Mouse (Mus musculus) left cerebral cortex, postnatal 14 days (tissue): ENCODE results near the gene Dars2. TPM values are rescaled to one million over a fixed set of nuclear protein-coding genes. Genes with fewer than 3 reads are reported as not detected.
A peak's percentile ranks its signal among the peaks of the same experiment; 100 is the strongest.

Experiments used
- DNase-seq, 2 experiments: peaks; one replicate each; pipeline ENCODE4 v3.0.0; 2021 to 2022; ENCODE audit warnings: low spot score in 2 of 2, mixed read lengths in 1 of 2
- intact Hi-C: fragments of 180-260 bp; cut with DNase I; formaldehyde crosslinking; loops from one replicate; pipeline ENCODE4 v1.15.1; 2025
- long read RNA-seq, 2 experiments: library from polyadenylated mRNA; stranded (forward); transcript quantifications; one replicate each; pipeline ENCODE4 v2.0.0; 2021
- total RNA-seq, 2 experiments: library from RNA; stranded (reverse); gene quantifications; 2 replicates each; pipeline ENCODE4 v1.2.3; 2021

Dars2 gene
- 10 to 100 TPM; 22.4 to 24.0 TPM for total RNA-seq
- long read RNA-seq, experiment 1, full-length matches to known transcripts: 37 of 46 reads
- long read RNA-seq, experiment 1, partial matches to known transcripts: 0 of 46 reads
- long read RNA-seq, experiment 1, other reads (novel, unspliced or antisense): 9 of 46 reads
- long read RNA-seq, experiment 2, transcript Dars2-201 (17 exons, 3,619 nt): major isoform, 29 of 36 reads
- long read RNA-seq, experiment 2, partial matches to known transcripts: 1 of 36 reads
- long read RNA-seq, experiment 2, other reads (novel, unspliced or antisense): 6 of 36 reads

- peak; percentile 97 for DNase-seq
- intact Hi-C loops: loop anchor here (5.0 kb wide), 1 partner anchor 33 kb away; no protein-coding TSS in a partner anchor
Observed at GRCm38 (mm10) chr1:161070352-161071271, at the start of gene Dars2, which contains the start of gene Cenpl. Gene Dars2 (minus strand): TSS chr1:161070658. Gene Cenpl (plus strand): TSS chr1:161070713.

GRCm38 (mm10) chr1:161114591-161114990 is 44.1 kb upstream of the Dars2 start:
- no peak for DNase-seq
- intact Hi-C loops: no loop called here

DNA sequence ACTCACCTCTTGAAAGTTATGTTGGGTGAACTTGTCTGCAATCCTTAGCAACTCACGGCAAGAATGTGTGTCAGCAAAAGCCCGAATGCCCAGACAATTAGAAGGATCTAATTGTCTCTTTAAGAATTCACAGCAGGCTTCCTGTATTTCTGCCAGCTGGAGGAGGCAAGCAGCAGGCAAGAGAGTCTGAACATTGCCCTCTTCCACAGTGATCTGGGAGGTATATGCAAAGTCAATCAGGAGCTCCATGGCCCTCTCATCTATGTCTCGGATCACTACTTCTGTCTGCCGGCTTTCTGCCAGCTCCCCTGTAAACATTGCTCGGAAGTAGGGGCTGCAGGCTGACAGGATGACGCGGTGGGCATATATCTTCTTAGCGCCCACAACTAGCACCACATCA is 38.8 kb upstream of the Dars2 start:
- DNase-seq: no peak
- intact Hi-C loops: no loop called here

DNA sequence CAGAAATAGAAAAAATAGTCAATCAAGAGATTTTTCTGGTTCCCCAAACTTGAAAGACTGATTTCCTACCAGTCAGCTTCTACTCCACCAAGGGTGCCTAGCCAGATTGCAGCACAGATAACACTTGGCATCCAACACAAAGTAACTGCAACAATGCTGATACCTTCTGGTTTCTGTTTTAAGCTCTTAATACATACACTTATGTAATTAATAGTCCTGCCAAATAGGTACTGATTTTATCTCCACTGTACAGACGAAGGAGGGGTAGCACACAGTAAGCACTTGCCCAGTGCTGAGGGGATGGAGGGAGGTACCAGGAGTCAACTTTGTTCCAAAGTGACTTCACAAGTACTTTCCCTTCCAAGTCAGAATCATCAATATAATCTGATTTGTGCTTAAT is 33.4 kb upstream of the Dars2 start:
- intact Hi-C loops: no loop called here
- DNase-seq: no peak

DNA sequence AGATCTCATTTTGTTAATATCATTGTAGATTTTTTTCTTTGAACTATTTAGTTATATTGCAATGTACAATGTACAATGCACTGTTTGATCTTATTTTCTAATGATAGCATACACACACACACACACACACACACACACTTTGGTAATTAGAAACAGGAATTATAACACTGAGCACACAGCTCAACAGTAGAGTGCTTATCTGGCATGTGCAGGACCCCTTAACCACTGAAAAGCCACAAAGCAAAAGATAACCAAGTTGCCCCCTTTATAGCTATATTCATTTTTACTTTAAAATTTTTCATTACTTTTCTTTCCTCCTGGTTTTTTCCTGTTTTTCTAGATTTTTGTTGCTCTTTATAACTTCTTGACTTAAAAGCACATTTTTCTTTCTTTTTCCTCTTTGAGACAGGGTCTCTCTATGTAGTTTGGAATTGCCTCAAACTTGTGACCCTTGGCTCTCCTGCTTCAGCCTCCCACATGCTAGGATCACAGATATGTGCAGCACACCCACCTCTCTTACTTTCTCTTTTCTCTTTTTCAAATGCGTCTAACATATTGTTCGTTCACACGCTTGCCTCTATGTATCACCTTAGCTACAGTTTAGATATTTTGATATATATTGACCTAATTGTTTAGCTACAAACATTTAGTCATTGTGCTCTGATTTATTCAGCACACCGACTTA is 29.4 kb upstream of the Dars2 start:
- intact Hi-C loops: no loop called here

GRCm38 (mm10) chr1:161077243-161077642 is 6.8 kb upstream of the Dars2 start:
- no peak for DNase-seq
- intact Hi-C loops: no loop called here

More for the DNA sequence above, 29.4 kb upstream of the Dars2 start:
- DNase-seq: no peak

DNA sequence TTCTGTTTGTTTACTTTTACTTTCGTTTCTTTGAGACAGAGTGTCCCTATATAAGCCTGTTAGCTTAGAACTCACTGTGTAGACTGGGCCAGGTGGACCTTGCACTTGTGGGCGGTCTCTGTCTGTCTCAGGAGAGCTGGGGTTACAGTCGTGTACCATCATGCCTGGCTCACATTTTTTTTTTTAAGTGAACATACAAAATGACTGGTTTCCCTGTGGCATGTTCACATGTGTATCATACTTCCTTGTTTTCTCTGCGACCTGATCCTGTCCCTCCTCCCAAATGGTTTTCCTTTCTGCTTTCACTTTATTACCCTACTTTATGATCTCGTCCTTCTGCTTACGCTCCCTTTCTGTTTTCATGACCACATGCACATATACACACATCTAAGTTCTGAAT is 5.8 kb upstream of the Dars2 start:
- intact Hi-C loops: no loop called here
- no peak for DNase-seq

GRCm38 (mm10) chr1:161071272-161071620 is 788 bp upstream of the Dars2 start:
- DNase-seq: no peak
- intact Hi-C loops: loop anchor here (5.0 kb wide), 1 partner anchor 34 kb away; no protein-coding TSS in a partner anchor

DNA sequence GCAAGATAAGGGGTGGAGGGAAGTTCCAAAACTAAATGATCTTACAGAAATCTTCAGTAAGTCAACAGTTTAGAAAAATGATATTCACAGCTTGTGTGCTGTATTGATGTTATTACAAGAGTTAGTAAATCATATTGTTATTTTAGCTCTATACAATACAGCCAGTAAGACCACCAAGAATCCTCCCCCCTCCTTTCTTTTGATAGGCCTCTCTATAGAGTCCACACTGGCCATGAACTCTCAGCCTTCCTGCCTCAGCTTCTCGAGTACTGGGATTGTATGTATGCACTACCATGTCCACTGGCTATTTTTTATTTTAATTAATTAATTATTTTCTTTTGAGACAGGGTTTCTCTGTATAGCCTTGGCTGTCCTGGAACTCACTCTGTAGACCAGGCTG is 7.1 kb downstream of the Dars2 start:
- intact Hi-C loops: no loop called here
- no peak for DNase-seq

DNA sequence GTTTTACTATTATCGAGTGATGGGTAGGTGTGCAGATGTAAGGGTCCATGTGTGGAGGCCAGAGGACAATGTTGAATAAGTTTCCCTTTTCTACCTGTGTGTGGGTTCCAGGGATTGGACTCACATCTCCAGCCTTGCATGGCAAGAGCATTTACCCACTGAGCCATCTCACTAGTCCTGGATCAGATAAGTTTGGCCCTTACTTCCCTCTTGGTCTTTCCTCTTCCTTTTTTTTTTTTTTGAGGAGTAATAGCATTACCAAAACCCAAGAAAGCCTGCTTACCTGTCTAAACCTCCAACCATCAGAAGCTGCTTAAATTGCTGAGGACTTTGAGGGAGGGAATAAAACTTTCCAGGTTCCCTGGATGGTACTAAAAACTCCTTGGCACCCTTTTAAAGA is 13.3 kb downstream of the Dars2 start:
- intact Hi-C loops: no loop called here
- DNase-seq: no peak

DNA sequence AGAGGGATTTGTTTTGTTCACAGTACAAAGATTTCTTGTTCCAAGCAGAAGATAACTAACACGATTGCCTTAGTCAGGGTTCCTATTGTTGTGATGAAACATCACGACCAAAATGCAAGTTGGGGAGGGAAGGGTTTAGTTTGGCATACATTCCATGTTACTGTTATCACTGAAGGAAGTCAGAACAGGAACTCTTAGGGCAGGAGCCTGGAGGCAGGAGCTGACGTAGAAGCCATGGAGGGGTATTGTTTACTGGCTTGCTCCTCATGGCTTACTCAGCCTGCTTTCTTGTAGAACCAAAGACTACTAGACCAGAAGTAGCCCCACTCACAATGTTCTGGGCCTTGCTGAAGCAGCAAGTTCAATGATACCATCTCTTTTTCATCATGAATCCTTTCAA is 23.5 kb downstream of the Dars2 start:
- intact Hi-C loops: no loop called here
- no peak for DNase-seq

DNA sequence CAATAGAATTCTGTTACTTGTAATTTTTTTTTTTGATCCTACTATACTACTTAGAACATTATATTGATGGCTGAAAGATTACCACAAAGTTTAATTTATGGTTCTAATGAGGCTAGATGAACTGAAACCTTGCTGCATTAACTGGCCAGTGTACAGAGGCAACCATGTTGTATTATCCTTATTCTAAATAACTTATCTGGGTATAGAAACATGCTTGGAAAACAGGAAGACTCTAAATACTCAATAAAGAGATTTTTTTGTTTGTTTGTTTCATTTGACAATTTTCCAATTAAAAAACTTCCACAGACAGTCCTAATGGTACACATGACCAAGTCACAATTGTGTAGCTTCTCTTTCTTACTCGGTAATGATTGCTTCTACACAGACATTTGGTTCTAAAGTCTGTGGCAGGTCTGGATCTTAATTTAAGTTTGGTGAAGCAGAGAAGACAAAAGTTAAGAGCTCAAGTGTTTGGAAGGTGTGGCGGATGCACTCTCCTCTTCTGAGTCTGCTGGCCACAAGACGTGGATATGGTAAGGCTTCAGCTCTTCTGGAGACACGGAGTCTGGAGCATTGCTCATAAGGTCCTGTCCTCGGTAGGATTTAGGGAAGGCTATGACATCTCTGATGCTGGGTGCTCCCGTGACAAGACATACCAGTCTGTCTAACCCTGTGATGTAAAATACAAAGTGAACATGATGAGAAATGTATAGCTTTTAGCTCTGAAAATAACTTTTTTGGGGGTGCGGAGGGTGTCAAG is 29.0 kb downstream of the Dars2 start:
- intact Hi-C loops: no loop called here
- DNase-seq: no peak

DNA sequence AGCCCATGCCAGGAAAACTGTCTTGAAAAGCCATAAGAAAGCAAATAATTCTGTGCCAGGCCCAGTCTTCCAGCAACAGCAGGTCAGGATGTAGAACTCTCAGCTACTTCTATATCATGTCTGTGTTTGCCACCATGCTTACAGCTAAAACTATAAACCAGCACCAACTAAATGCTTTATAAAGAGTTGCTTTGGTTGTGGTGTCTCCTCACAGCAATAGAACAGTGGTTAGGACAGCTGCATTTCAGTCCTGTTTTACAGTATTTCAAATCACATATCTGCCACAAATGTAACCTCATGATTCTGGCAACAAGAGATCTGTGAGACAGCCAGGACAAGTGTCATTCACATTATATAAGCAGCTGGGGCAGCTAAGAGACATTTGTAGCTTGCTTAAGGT is 29.6 kb downstream of the Dars2 start:
- DNase-seq: no peak
- intact Hi-C loops: no loop called here

GRCm38 (mm10) chr1:161040426-161040770 is 30.1 kb downstream of the Dars2 start:
- DNase-seq: no peak
- intact Hi-C loops: no loop called here

DNA sequence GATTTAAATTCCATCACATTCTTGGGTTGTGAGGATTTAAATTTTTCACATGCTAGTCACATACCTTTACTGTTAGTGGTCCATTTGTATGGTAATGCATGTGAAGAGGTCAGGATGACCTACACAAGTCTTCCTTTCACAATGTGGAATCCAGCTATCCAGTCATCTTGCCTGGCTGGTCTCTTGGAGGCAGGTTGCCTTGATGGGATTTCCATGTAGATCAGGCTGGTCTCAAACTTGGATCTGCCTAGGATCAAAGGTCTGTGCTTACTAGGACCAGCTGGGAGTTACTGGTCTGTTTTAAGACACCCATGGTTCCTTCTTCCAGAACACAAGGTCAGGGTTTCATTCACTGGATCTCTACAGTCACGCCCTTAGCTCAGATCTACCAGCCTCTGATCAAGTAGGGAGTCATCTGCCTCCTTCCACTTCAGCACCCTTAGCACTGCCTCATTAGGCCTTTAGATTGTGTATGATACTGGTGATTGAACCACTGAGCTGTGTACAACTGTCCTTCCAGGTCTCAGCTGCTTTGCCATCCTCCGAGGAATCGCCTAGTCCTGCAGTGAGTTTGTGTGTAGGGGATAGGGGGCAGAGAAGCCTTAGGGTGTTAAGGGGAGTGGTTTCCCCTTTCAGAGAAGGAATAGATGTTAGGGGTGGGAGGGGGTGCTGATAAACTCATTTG is 30.6 kb downstream of the Dars2 start:
- DNase-seq: peak in 1 of 2 experiments; percentile 9
- intact Hi-C loops: loop anchor here (5.0 to 10.0 kb wide), 2 partner anchors 32 to 295 kb away; partner anchors contain the start of genes Cenpl and Dars2

GRCm38 (mm10) chr1:161038968-161039721 is 31.3 kb downstream of the Dars2 start:
- intact Hi-C loops: loop anchor here (5.0 to 10.0 kb wide), 2 partner anchors 33 to 294 kb away; partner anchors contain the start of genes Cenpl and Dars2
- DNase-seq: no peak

GRCm38 (mm10) chr1:161038004-161038403 is 32.5 kb downstream of the Dars2 start:
- no peak for DNase-seq
- intact Hi-C loops: loop anchor here (5.0 to 10.0 kb wide), 2 partner anchors 34 to 293 kb away; partner anchors contain the start of genes Cenpl and Dars2

- no peak for DNase-seq
- intact Hi-C loops: loop anchor here (5.0 to 10.0 kb wide), 2 partner anchors 35 to 293 kb away; partner anchors contain the start of genes Cenpl and Dars2
Observed at GRCm38 (mm10) chr1:161037599-161037998, 32.9 kb downstream of the Dars2 start.
